Mouse (Mus musculus) heart, embryonic 15.5 days (tissue): ENCODE measurements around the gene Gm45208. TPM values are rescaled to one million over a fixed set of nuclear protein-coding genes. Genes with fewer than 3 reads are reported as not detected.
"Not testable (repeated sequence)": the region's sequence is repeated elsewhere in the genome, so short reads cannot be mapped to it uniquely, and the experiment has no call there.

ENCODE experiments used
- ATAC-seq: fragments of 200-750 bp; cut with Nextera tagmentation; replicated peaks from 2 replicates; pipeline ENCODE4 v1.8.0; 2017; ENCODE audit warnings: low read depth, moderate TSS enrichment; ENCODE audit not compliant: insufficient number of reproducible peaks, insufficient read depth, low FRiP score
- H3K27ac ChIP-seq: fragments of 300-500 bp; sonication (generic); 2 replicates; pipeline ENCODE4 v1.5.1; 2015; ENCODE audit warnings: mild to moderate bottlenecking, inconsistent platforms
- H3K27me3 ChIP-seq: fragments of 300-500 bp; sonication (generic); 2 replicates; pipeline ENCODE4 v1.6.1; 2015; ENCODE audit warnings: inconsistent platforms
- H3K36me3 ChIP-seq: fragments of 300-500 bp; sonication (generic); 2 replicates; pipeline ENCODE4 v1.6.1; 2015; ENCODE audit warnings: mild to moderate bottlenecking, inconsistent platforms
- H3K4me1 ChIP-seq: fragments of 300-500 bp; sonication (generic); replicated peaks from 2 replicates; pipeline ENCODE4 v1.6.1; 2015; ENCODE audit warnings: inconsistent platforms
- H3K4me2 ChIP-seq: fragments of 300-500 bp; sonication (generic); 2 replicates; pipeline ENCODE4 v1.6.1; 2015; ENCODE audit warnings: inconsistent platforms, mild to moderate bottlenecking, moderate library complexity
- H3K4me3 ChIP-seq: fragments of 300-500 bp; sonication (generic); 2 replicates; pipeline ENCODE4 v1.5.1; 2015; ENCODE audit warnings: mild to moderate bottlenecking, inconsistent platforms
- H3K9ac ChIP-seq: fragments of 300-500 bp; sonication (generic); 2 replicates; pipeline ENCODE4 v1.6.1; 2015; ENCODE audit warnings: mild to moderate bottlenecking, inconsistent platforms
- H3K9me3 ChIP-seq: fragments of 300-500 bp; sonication (generic); replicated peaks from 2 replicates; pipeline ENCODE4 v1.6.1; 2016; ENCODE audit warnings: inconsistent platforms
- WGBS: fragments of 180-500 bp; shearing (Covaris S2); methylation state at CpG from one replicate; pipeline ENCODE4 v1.1.7; 2015; ENCODE audit warnings: mixed read lengths; 5-methylcytosine and 5-hydroxymethylcytosine counted together
- polyA plus RNA-seq: library from polyadenylated mRNA; unstranded; fragments of >200 nt; fragmentation: Nextera tagmentation; extraction: Ambion mirVana; gene quantifications from 2 replicates; pipeline ENCODE4 v1.2.1, GENCODE M21; 2015

Gm45208 gene
- polyA plus RNA-seq, 1 experiment from 2014 or later, result not detected

DNA sequence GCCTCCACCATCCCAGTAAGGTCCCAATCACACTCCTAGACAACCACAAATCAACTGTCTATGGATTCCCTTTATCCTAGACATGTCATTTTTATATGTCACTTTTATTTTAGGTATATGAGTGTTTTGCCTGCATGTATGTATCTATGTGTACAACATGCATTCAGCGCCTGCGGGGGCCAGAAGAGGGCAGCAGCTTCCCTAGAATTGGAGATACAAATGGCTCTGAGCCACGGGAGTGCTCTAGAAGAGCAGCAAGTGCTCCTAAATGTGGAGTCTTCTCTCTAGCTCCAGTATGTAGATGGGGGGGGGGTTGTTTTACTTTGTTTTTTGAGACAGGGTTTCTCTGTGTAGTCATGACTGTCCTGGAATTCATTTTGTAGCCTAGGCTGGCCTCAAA is 31.6 kb downstream of the Gm45208 start:
- WGBS, result 18% methylated on average over 3 of the region's 3 CpGs
- not testable (repeated sequence) for H3K4me3 ChIP-seq

DNA sequence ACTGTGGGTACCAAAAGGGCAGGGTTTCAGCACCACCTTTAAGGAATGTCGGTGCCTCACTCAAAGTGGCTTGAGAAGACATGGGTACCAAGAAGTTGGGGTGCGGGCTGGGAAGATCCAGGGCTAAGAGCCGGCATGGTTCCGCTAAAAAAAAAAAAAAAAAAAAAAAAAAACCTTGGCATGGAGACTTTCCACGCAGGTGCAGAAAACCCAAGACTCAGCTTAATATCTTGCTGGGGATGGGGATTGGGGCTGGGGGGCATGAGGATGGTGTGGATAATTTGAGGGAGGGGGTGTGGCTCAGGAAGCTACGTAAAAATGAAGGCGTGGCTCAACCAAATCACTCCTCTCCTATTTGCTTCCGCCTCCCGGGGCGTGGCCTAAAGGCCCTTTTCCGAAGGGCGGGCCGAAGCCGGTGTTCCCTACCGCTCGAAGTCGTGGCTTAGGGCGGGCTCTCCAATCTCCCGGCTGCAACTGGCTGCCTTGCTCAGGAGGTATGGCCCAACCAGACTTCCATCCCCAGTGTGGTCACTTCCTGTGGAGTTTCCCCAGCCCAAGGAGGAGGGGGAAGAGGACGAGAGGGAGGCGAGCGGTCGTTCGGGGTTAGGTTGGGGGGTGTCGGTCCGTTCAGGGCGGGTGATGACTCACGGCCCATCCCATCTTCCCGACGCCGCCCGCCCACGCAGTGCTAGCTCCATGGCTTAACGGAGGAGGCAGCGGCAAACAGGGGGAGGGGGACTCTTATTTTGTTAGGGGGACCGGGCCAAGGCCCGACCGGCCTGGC is 40.3 kb downstream of the Gm45208 start, which contains the start of gene Tfe3:
Gene Tfe3, plus strand, starts transcription at position 424 of the 784 bp plus-strand sequence.
- Histone ChIP-seq H3K4me2 (peak within 1 kb of the TSS; percentile 71), H3K9me3 (no peaks in the 10 kb centered on the region), H3K4me3 (peak within 1 kb of the TSS; percentile 76), H3K27me3 (no peaks in the 10 kb centered on the region), H3K27ac (peak within 1 kb of the TSS; percentile 81), H3K4me1 (peaks cover 19% of the 10 kb centered on the region), H3K36me3 (peaks cover 1% of the 10 kb centered on the region; the same call in 1 of the 2 replicates), H3K9ac (peak within 1 kb of the TSS; percentile 74)
- peak; percentile 96 for ATAC-seq
- WGBS, result 10% methylated on average over 27 of the region's 38 CpGs

More for the DNA sequence above, 31.6 kb downstream of the Gm45208 start:
- not testable (repeated sequence) for H3K27me3 ChIP-seq, H3K9me3 ChIP-seq, H3K4me1 ChIP-seq, H3K27ac ChIP-seq, ATAC-seq, H3K36me3 ChIP-seq, H3K4me2 ChIP-seq, H3K9ac ChIP-seq

DNA sequence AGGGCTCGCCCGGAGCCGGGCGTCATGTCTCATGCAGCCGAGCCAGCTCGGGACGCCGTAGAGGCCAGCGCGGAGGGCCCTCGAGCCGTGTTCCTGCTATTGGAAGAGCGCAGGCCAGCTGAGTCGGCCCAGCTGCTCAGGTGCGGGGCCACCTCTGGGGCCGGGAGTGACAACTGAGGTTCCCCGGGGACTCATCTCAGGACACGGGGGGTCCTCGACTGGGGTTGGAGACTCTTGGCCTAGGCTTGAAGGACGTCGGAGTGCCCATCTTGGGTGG is 40.8 kb downstream of the Gm45208 start:
- WGBS, result 9% methylated on average over 21 of the region's 21 CpGs

DNA sequence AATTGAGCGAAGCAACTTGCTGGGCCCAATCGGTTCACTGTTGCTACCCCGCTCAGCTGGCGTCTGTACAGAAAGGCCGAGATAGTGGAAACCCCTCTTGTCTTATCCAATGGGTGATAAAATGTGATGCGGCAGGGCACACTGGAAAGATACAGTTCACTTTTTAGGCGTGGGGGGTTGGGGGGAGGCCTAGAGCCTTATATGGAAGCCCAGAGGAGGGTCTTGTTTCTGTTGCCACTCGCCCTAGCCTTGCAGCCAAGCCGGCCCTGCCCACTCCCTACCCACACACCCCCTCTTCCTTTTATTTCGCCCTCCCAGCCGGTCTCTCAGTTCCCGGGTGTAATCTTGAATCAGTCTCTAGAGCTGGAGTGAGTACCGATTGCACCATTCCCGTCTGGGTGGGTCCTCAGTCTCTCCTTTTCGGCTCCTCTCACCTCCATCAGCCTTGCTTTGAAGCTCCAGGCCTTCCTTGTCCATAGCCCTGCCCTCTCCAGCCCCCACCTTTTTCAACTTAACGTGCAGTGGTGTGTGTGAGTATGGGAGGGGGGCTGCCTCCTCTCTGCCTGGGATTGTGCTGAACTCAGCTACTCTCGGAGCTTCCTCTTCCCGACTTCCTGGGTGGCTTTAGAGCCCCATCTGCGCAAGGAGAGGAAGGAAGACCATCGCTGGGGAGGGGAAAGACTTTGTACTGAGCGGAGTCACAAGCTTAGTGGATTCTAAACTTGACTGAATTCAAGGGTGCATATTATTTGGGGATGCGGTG is 41.8 kb downstream of the Gm45208 start:
- Histone ChIP-seq H3K27ac (peak overlapping the region; percentile 81), H3K4me3 (peak overlapping the region; percentile 76), H3K4me1 (peaks cover 19% of the 10 kb centered on the region), H3K9ac (peak overlapping the region; percentile 74), H3K27me3 (no peaks in the 10 kb centered on the region), H3K4me2 (peak overlapping the region; percentile 71), H3K36me3 (peaks cover 8% of the 10 kb centered on the region), H3K9me3 (no peaks in the 10 kb centered on the region)
- no peak for ATAC-seq
- 9% methylated on average over 22 of the region's 22 CpGs for WGBS

More for the DNA sequence above, 40.8 kb downstream of the Gm45208 start:
- Histone ChIP-seq H3K4me3 (peak overlapping the region; percentile 76), H3K9me3 (no peaks in the 10 kb centered on the region), H3K4me2 (peak overlapping the region; percentile 71), H3K27ac (peak overlapping the region; percentile 81), H3K27me3 (no peaks in the 10 kb centered on the region), H3K4me1 (peaks cover 19% of the 10 kb centered on the region), H3K9ac (peak overlapping the region; percentile 74), H3K36me3 (peaks cover 6% of the 10 kb centered on the region)
- ATAC-seq, result peak; percentile 11; the same call in 1 of the 2 replicates

DNA sequence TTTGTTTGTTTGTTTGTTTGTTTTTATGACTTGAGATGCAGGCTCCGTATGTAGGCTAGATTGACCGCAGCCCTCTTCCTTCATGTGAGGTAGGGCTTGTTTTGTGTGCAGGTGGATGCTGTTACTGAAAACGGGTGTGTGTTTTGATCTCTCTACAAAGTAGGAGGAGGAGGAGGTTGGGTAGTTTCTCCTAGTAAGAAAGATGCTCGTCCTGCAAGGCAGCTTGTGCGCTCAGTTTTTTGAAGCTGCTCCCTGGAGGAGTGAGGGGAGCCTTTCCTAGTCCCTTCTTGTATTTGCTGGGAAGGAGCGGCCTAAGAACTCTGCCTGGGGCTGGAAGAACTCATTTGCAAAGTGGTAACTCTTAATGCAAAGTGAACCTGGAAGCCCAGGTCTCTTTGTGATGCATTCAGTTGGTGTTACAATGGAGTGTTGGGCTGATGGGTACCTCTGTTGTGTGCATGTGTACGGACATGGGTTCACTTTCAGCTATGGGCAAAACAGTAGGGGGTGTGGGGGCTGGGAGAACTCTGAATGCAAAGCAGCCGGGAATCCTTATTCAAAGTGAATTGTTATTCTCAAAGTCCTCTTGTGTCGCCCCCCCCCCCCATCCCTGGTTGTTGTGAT is 42.7 kb downstream of the Gm45208 start:
- peaks cover 19% of the 10 kb centered on the region for H3K4me1 ChIP-seq
- 22% methylated on average over 9 of the region's 9 CpGs for WGBS
- ATAC-seq, result no peak
- peaks cover 12% of the 10 kb centered on the region for H3K36me3 ChIP-seq
- no peaks in the 10 kb centered on the region for H3K9me3 ChIP-seq
- no peaks in the 10 kb centered on the region for H3K27me3 ChIP-seq
- H3K4me3 ChIP-seq, result peak overlapping the region; percentile 76
- H3K9ac ChIP-seq, result 0 out of 2 replicates have a peak overlapping the region, but pooled peaks have one; percentile 74
- 0 out of 2 replicates have a peak overlapping the region, but pooled peaks have one; percentile 47 for H3K27ac ChIP-seq
- peak overlapping the region; percentile 71 for H3K4me2 ChIP-seq

DNA sequence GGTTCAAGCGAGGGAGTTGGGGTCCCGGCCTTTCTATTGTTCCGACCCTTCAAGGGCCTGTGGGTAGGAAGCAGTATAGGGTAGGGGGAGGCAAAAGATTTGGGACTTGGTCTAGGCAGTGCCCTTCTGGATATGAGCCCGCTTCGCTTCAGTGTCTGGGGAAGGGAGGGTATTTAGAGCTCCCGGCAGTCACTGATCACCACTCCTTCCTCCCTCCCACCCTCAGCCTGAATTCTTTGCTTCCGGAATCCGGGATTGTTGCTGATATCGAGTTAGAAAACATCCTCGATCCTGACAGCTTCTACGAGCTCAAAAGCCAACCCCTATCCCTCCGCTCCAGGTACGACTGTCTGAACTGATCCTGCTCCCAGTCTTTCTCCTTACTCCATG is 43.2 kb downstream of the Gm45208 start:
- peak overlapping the region; percentile 71 for H3K4me2 ChIP-seq
- H3K27me3 ChIP-seq, result no peaks in the 10 kb centered on the region
- no peak for ATAC-seq
- 30% methylated on average over 13 of the region's 13 CpGs for WGBS
- H3K4me1 ChIP-seq, result peaks cover 19% of the 10 kb centered on the region
- peaks cover 17% of the 10 kb centered on the region for H3K36me3 ChIP-seq
- H3K27ac ChIP-seq, result peak overlapping the region; percentile 47; the same call in 1 of the 2 replicates
- peak overlapping the region; percentile 76 for H3K4me3 ChIP-seq
- no peaks in the 10 kb centered on the region for H3K9me3 ChIP-seq
- no peak overlapping the region for H3K9ac ChIP-seq

DNA sequence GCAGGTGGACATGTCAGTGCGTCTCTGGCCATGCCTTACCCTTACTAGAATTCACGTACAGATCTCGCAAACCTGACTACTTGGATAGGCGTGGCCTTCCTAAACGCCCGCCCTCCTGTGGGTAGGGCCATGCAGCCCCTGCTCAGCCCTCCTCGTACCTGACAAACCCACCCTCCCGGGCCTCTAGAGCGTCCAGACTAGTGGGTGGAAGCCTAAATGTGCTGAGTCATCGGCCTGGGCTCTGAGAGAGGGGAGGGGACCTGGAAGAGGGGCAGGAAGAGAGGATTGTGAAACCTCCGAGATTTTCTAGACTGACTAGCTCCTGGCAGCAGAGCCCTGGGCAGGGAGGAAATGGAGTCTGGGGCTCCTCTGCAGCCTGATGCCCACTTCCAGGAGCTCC is 43.7 kb downstream of the Gm45208 start:
- no peak overlapping the region for H3K9ac ChIP-seq
- peak; percentile 25; the same call in 1 of the 2 replicates for ATAC-seq

DNA sequence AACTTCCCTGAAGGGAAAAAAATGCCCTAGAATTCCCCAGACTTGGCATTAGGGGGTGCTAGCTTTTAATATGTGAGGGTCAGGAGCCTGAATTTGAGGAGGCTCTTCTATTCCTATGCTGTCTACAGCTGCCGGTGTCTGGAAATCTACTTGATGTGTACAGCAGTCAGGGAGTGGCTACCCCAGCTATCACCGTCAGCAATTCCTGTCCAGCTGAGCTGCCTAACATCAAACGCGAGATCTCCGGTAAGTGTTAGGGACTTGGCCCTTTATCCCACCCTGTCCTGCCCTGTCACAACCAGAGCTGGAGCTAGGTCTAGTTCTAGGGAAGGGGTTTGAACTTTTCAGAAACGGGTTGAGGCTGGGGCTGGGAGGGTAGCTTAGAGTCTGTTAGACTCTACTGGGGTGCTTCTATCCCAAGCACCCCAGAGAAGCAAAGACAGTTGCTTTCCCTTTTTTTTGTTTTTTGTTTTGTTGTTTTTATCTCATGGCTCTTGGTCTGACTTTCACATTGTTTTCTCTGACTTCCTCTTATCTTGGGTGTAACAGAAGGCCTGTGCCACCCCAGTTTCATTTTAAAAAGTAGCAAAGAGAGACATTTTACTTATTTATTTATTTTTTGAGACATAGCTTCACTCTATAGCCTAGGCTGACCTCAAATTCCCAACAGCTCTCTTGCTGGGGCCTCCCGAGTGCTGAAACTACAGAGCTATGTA is 47.4 kb downstream of the Gm45208 start:
- Histone ChIP-seq H3K27ac (no peak overlapping the region), H3K4me2 (no peak overlapping the region), H3K36me3 (peaks cover 18% of the 10 kb centered on the region), H3K4me3 (no peak overlapping the region), H3K9ac (no peak overlapping the region), H3K4me1 (peaks cover 13% of the 10 kb centered on the region), H3K9me3 (no peaks in the 10 kb centered on the region), H3K27me3 (no peaks in the 10 kb centered on the region)
- no peak for ATAC-seq
- 85% methylated on average over 7 of the region's 7 CpGs for WGBS

More for the DNA sequence above, 43.7 kb downstream of the Gm45208 start:
- Histone ChIP-seq H3K27me3 (no peaks in the 10 kb centered on the region), H3K4me1 (peaks cover 19% of the 10 kb centered on the region), H3K27ac (peak overlapping the region; percentile 47; the same call in 1 of the 2 replicates), H3K36me3 (peaks cover 18% of the 10 kb centered on the region), H3K4me3 (peak overlapping the region; percentile 76), H3K9me3 (no peaks in the 10 kb centered on the region), H3K4me2 (peak overlapping the region; percentile 71)
- WGBS, result 20% methylated on average over 11 of the region's 11 CpGs

DNA sequence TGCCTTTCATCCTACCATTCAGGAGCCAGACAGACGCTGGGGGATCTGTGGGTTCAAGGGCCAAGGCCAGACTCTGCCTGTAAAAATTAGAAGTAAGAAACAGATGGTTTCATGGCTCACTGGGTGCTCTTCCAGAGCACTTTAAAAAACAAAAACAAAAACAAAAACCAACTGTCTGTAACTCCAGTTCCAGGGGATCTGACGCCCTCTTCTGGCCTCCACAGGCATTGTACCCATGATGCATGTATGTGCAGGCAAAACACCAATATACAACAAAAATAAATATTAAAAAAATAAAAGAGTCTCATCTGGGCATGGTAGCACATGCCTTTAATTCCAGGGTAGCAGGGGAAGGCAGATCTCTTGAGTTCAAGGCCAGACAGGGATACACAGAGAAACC is 50.7 kb downstream of the Gm45208 start:
- 60% methylated on average over 2 of the region's 2 CpGs for WGBS
- Histone ChIP-seq H3K9ac (no peak overlapping the region), H3K36me3 (peaks cover 13% of the 10 kb centered on the region), H3K4me2 (no peak overlapping the region), H3K9me3 (no peaks in the 10 kb centered on the region), H3K4me1 (no peaks in the 10 kb centered on the region), H3K27ac (no peak overlapping the region), H3K4me3 (no peak overlapping the region), H3K27me3 (no peaks in the 10 kb centered on the region)
- no peak for ATAC-seq

DNA sequence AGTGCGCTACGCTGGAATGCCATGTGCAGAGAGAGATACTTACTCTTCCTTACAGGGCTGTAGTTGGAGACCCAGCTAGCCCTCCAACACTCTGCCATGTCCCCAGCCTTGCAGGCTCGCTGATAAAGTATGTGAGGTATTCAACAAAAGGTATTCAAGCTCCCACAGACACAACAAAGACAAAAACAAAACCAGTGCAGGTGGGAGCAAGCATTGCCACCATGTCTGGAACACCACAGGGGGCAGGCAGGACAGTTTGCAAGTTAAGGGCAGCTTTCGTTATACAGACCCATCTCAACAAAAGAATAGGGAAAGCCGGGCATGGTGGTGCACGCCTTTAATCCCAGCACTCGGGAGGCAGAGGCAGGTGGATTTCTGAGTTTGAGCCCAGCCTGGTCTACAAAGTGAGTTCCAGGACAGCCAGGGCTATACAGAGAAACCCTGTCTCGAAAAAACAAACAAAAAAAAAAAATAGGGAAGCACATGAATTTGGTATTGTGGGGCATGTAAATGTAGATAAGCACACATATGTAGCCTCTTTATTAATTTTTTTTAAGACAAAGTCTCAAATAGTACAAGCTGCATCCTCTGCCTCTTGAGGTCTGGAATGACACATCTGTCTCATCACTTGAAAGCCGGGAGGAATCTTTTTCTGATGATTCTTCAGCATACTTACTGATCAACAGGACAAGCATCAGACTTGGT is 53.6 kb downstream of the Gm45208 start:
- 71% methylated on average over 9 of the region's 9 CpGs for WGBS
- Histone ChIP-seq H3K27me3 (no peaks in the 10 kb centered on the region), H3K4me3 (no peak overlapping the region), H3K9ac (no peak overlapping the region), H3K9me3 (no peaks in the 10 kb centered on the region), H3K4me2 (no peak overlapping the region), H3K4me1 (no peaks in the 10 kb centered on the region), H3K27ac (no peak overlapping the region), H3K36me3 (no peaks in the 10 kb centered on the region; the same call in 1 of the 2 replicates)
- no peak for ATAC-seq
